Mouse (Mus musculus) layer of hippocampus, postnatal 36 days (tissue): Measurements from ENCODE around the gene Rab34. TPM values are rescaled to one million over a fixed set of nuclear protein-coding genes. Genes with fewer than 3 reads are reported as not detected.

Experiments
- DNase-seq, 2 experiments: peaks; one replicate each; pipeline ENCODE4 v3.0.0; 2022
- microRNA-seq, 2 experiments: library from miRNA; unstranded; fragments of <30 nt; microRNA quantifications; one replicate each; pipeline ENCODE4 v1.2.0; 2021
- total RNA-seq, 2 experiments: library from RNA; stranded (reverse); gene quantifications; 2 replicates each; pipeline ENCODE4 v1.2.3; 2021

Rab34 gene
- total RNA-seq, 2 experiments from 2014 or later, result 26.8 to 28.5 TPM

DNA sequence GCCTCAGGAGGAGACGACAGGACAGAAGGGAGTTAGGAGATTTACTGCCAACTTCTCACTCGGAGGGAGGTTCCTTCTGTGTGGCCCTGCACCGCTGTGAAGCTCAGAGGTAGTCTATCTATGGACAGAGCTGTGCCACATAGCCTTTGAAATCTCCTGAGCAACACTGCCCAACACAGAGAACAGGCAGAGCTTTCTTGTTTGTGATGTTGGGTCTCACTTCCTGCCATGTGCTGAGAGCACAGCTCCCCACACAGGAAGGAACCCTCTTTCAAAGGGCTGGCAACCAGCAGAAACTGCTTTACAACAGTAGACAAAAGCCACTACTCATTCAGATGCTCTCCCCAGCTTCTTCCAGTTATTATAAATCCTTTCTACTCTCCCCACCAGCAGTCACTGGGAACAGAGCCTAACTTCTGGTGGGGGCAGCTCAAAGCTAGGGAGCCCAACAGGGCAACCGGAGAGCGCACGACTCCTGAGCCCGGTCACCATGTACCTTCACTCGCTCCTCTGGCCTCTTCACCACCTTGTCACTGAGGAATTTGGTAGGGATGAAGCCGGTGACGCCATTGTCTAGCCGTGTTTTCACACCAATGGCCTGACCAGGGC, 27.6 kb downstream of the Rab34 start:
- DNase-seq, result peak in 1 of 2 experiments; percentile 24

- no peak for DNase-seq
These were observed 35.4 kb downstream of the Rab34 start for GRCm38 (mm10) chr11:78223586-78223985.

DNA sequence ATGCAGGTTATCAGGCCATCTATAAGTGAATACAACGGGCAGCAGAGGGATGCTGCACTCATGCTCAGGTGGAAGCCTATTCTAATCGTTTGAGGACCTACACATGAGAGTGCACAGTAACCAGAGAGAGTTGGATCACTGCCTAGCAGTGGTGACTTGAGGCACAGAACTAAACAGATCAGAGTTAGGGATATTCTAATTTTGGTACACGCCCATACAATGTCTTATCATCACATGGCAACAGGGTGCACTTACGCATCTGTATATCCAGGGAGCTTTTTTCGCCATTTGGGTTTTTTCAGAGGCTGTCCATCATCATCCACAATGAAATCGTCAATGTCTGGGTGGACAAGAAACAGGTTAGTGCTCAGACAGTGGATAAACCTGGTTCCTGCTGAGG, 43.3 kb downstream of the Rab34 start:
- DNase-seq, result no peak

DNA sequence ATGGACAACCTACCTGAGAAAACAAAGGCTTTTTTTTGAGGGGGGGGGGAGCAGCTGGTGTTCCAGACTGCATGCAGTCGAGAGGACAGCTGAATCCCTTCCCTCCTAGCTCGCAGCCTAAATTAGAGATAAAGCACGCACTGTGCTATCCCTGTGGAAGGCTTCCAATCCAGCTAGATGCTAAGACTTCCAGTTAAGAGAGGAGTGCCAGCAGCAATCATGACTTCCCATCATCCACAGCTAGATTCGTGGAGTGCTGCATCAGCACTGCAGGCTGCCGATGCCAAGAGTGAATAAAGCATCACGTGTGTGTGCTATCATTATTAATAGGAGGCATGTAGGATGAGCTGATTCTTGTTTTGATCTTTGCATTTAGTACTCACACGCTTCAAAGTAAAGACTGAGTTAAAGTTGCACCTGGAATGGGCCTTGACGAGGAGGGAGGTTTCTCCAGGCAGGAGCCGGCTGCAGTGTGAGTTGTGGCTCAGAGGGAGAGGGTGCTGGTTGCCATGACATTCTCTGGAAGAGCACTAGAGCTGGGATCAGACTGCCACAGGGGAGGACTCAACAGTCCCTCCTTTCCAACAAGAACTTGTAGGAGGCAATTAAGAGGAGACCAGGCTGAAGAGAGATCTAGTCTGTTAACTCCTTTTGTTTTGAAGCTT, 52.1 kb downstream of the Rab34 start:
- peak; percentile 71 to 72 for DNase-seq

Small RNA genes lying within 50 kb of the gene (microRNA-seq; reads per million reads assigned to microRNA genes)
- 1.1 to 1.5 reads per million in 2 experiments for gene Mir7653

Other genes with a start within 250 kb of the Rab34 start
- 10 to 100 TPM; 48.3 to 51.2 TPM for gene Phf12, start 205.7 kb upstream of the Rab34 start, total RNA-seq
- 1 to 10 TPM; 4.5 to 6.2 TPM for gene Dhrs13, start 156.2 kb upstream of the Rab34 start, total RNA-seq
- 10 to 100 TPM; 71.8 to 74.3 TPM for gene Flot2, start 150.5 kb upstream of the Rab34 start, total RNA-seq
- 10 to 100 TPM; 19.8 to 21.2 TPM for gene Eral1, start 108.0 kb upstream of the Rab34 start, total RNA-seq
- 10 to 100 TPM; 29.5 to 33.0 TPM for gene Fam222b, start 93.8 kb upstream of the Rab34 start, total RNA-seq
- 10 to 100 TPM; 10.9 to 15.0 TPM for gene Traf4, start 22.8 kb upstream of the Rab34 start, total RNA-seq
- 1 to 10 TPM; 2.4 to 2.5 TPM for gene Nek8, start 11.8 kb upstream of the Rab34 start, total RNA-seq
- gene Tlcd1, start 11.7 kb upstream of the Rab34 start, total RNA-seq, result 10 to 100 TPM; 22.3 to 24.0 TPM
- gene Rpl23a, start 4.8 kb upstream of the Rab34 start, total RNA-seq, result 100 to 1,000 TPM; 714 to 715 TPM
- 1 to 10 TPM; 3.6 to 5.7 TPM for gene Proca1, start 5.0 kb downstream of the Rab34 start, total RNA-seq
- gene Sdf2, start 57.3 kb downstream of the Rab34 start, total RNA-seq, result 10 to 100 TPM; 61.0 to 66.3 TPM
- 100 to 1,000 TPM; 116 to 125 TPM for gene Supt6, start 57.6 kb downstream of the Rab34 start, total RNA-seq
- 100 to 1,000 TPM; 194 to 217 TPM for gene 2610507B11Rik, start 73.3 kb downstream of the Rab34 start, total RNA-seq
- 1 to 10 TPM; 7.2 to 7.8 TPM for gene BC030499, start 102.4 kb downstream of the Rab34 start, total RNA-seq
- 10 to 100 TPM in 1 of 2 experiments, 1 to 10 TPM in 1; 6.9 to 10.1 TPM for gene Spag5, start 113.1 kb downstream of the Rab34 start, total RNA-seq
- 100 to 1,000 TPM; 781 to 864 TPM for gene Aldoc, start 134.5 kb downstream of the Rab34 start, total RNA-seq
- 10 to 100 TPM; 57.9 to 59.0 TPM for gene Pigs, start 140.0 kb downstream of the Rab34 start, total RNA-seq
- gene Unc119, start 155.1 kb downstream of the Rab34 start, total RNA-seq, result 10 to 100 TPM; 31.6 to 36.4 TPM
- not detected for gene Foxn1, start 198.1 kb downstream of the Rab34 start, total RNA-seq
- not detected for gene Slc13a2, start 233.8 kb downstream of the Rab34 start, total RNA-seq